Mouse (Mus musculus): ENCODE results near the gene Mob1b. TPM values are rescaled to one million over a fixed set of nuclear protein-coding genes. Genes with fewer than 3 reads are reported as not detected.

Mob1b gene
- polyA plus RNA-seq, 1 experiment, result 4.6 TPM

DNA sequence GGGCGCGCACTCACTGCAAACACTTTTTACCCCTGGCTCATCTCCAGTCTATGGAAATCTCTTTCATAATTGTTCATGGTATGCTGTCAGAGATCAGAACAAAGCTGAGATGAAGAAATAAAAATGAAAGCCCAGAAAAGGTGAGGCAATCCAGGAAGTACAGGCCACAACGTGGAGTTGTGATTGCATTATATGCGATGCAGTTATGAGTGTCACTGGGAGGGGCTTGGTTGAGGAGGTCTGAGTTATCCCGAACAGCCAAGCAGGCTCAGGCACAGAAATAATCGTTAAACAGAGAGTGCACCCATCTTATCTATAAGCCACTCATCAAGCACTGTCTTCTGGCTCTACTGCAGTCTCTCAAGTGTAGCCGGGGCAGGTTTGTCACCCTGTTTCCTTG is 41.7 kb upstream of the Mob1b start:
- no peak overlapping the region for H3K4me3 ChIP-seq
- H3K36me3 ChIP-seq (ENCODE audit: control insufficient read depth, insufficient read depth), result no peaks in the 10 kb centered on the region
- peaks cover 9% of the 10 kb centered on the region for H3K79me2 ChIP-seq (ENCODE audit: control insufficient read depth, insufficient read depth)
- H3K27me3 ChIP-seq (ENCODE audit: control insufficient read depth, insufficient read depth, insufficient read length), result no peaks in the 10 kb centered on the region
- H3ac ChIP-seq (ENCODE audit: control insufficient read depth, insufficient read length), result no peak overlapping the region
- H3K4me2 ChIP-seq (ENCODE audit: low read depth), result no peak overlapping the region
- TF ChIP-seq MYOG (IDR thresholded peaks at IDR 0.05; ENCODE audit: control insufficient read depth in 1 of 3, insufficient read depth in 1 of 3, insufficient read length in 2 of 3, low read depth in 2 of 3) (no peak), USF1 (IDR thresholded peaks at IDR 0.05; ENCODE audit: low read depth) (no peak), MYOD1 (IDR thresholded peaks at IDR 0.05; ENCODE audit: control insufficient read depth in 1 of 3, insufficient read length in 2 of 3, low read depth in 2 of 3) (no peak), POLR2AphosphoS2 (IDR thresholded peaks at IDR 0.05; ENCODE audit: insufficient read length, low read depth) (no peak), MAX (IDR thresholded peaks at IDR 0.05; ENCODE audit: low read depth) (no peak), SRF (IDR thresholded peaks at IDR 0.05; ENCODE audit: control insufficient read depth, insufficient read length, low read depth) (no peak), E2F4 (IDR thresholded peaks at IDR 0.05; ENCODE audit: insufficient read depth) (no peak), TCF12 (IDR thresholded peaks at IDR 0.05; ENCODE audit: insufficient read depth, poor library complexity, severe bottlenecking) (no peak), REST (IDR thresholded peaks at IDR 0.05; ENCODE audit: insufficient read depth, insufficient read length) (no peak), TCF3 (IDR thresholded peaks at IDR 0.05; ENCODE audit: insufficient read length, low read depth) (no peak), CEBPB (IDR thresholded peaks at IDR 0.05; ENCODE audit: insufficient read depth, poor library complexity, severe bottlenecking) (no peak), POLR2A (IDR thresholded peaks at IDR 0.05; ENCODE audit: insufficient read length, low read depth) (no peak)

DNA sequence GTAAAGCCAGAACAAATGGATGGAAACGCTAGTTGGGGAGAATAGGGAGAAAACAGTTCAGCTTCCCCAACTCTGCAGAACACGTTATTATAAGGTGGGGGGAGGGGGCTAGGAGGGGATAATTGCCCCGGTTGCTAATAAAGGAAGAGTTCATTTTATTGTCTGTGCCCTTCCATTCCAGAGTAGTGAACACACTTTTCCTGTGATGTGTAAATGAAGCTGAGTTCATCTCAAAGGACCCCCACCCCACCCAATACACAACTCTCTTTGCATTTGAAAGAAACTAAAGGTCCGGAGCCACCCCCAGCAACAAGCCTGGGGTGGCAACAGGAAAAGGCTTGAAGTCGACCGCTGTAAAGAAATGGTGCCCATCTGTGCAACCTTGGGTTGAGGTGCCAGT is 41.3 kb upstream of the Mob1b start:
- no peak for TF ChIP-seq E2F4 (IDR thresholded peaks at IDR 0.05; ENCODE audit: insufficient read depth)
- no peak for TF ChIP-seq POLR2AphosphoS2 (IDR thresholded peaks at IDR 0.05; ENCODE audit: insufficient read length, low read depth)
- TF ChIP-seq MAX (IDR thresholded peaks at IDR 0.05; ENCODE audit: low read depth), result no peak
- TF ChIP-seq REST (IDR thresholded peaks at IDR 0.05; ENCODE audit: insufficient read depth, insufficient read length), result no peak
- no peak for TF ChIP-seq USF1 (IDR thresholded peaks at IDR 0.05; ENCODE audit: low read depth)
- TF ChIP-seq SRF (IDR thresholded peaks at IDR 0.05; ENCODE audit: control insufficient read depth, insufficient read length, low read depth), result no peak
- no peak for TF ChIP-seq TCF3 (IDR thresholded peaks at IDR 0.05; ENCODE audit: insufficient read length, low read depth)
- TF ChIP-seq MYOD1 (IDR thresholded peaks at IDR 0.05; ENCODE audit: control insufficient read depth in 1 of 3, insufficient read length in 2 of 3, low read depth in 2 of 3), result no peak
- TF ChIP-seq POLR2A (IDR thresholded peaks at IDR 0.05; ENCODE audit: insufficient read length, low read depth), result no peak
- TF ChIP-seq TCF12 (IDR thresholded peaks at IDR 0.05; ENCODE audit: insufficient read depth, poor library complexity, severe bottlenecking), result no peak
- TF ChIP-seq MYOG (IDR thresholded peaks at IDR 0.05; ENCODE audit: control insufficient read depth in 1 of 3, insufficient read depth in 1 of 3, insufficient read length in 2 of 3, low read depth in 2 of 3), result no peak
- TF ChIP-seq CEBPB (IDR thresholded peaks at IDR 0.05; ENCODE audit: insufficient read depth, poor library complexity, severe bottlenecking), result no peak
- H3K4me3 ChIP-seq, result no peak overlapping the region
- peaks cover 9% of the 10 kb centered on the region for H3K79me2 ChIP-seq (ENCODE audit: control insufficient read depth, insufficient read depth)
- H3ac ChIP-seq (ENCODE audit: control insufficient read depth, insufficient read length), result no peak overlapping the region
- H3K36me3 ChIP-seq (ENCODE audit: control insufficient read depth, insufficient read depth), result no peaks in the 10 kb centered on the region
- H3K4me2 ChIP-seq (ENCODE audit: low read depth), result no peak overlapping the region
- H3K27me3 ChIP-seq (ENCODE audit: control insufficient read depth, insufficient read depth, insufficient read length), result no peaks in the 10 kb centered on the region

DNA sequence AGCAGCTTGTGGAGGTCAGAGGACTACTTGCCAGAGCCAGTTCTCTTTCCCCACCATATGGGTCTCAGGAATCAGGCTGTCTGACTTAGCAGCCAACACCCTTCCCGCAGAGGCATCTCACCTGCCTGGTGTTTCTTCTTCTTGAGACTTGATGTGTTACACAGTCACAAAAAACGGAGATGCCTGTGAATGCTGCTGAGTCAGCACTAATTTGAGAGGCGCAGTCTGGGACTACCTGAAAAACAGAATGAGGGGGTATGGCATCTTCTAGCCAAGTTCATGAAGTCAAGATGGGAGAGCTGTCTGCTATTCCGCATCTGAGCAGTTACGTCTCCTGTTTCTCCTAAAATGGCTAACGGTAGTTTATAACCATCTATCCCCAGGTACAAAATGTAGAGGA is 40.1 kb upstream of the Mob1b start:
- H3K4me2 ChIP-seq (ENCODE audit: low read depth), result no peak overlapping the region
- H3K27me3 ChIP-seq (ENCODE audit: control insufficient read depth, insufficient read depth, insufficient read length), result no peaks in the 10 kb centered on the region
- no peak overlapping the region for H3ac ChIP-seq (ENCODE audit: control insufficient read depth, insufficient read length)
- no peaks in the 10 kb centered on the region for H3K36me3 ChIP-seq (ENCODE audit: control insufficient read depth, insufficient read depth)
- no peak for TF ChIP-seq POLR2AphosphoS2 (IDR thresholded peaks at IDR 0.05; ENCODE audit: insufficient read length, low read depth)
- no peak for TF ChIP-seq E2F4 (IDR thresholded peaks at IDR 0.05; ENCODE audit: insufficient read depth)
- no peak for TF ChIP-seq TCF3 (IDR thresholded peaks at IDR 0.05; ENCODE audit: insufficient read length, low read depth)
- no peak for TF ChIP-seq POLR2A (IDR thresholded peaks at IDR 0.05; ENCODE audit: insufficient read length, low read depth)
- TF ChIP-seq REST (IDR thresholded peaks at IDR 0.05; ENCODE audit: insufficient read depth, insufficient read length), result no peak
- no peak for TF ChIP-seq USF1 (IDR thresholded peaks at IDR 0.05; ENCODE audit: low read depth)
- no peak for TF ChIP-seq MYOG (IDR thresholded peaks at IDR 0.05; ENCODE audit: control insufficient read depth in 1 of 3, insufficient read depth in 1 of 3, insufficient read length in 2 of 3, low read depth in 2 of 3)
- TF ChIP-seq TCF12 (IDR thresholded peaks at IDR 0.05; ENCODE audit: insufficient read depth, poor library complexity, severe bottlenecking), result no peak
- no peaks in the 10 kb centered on the region for H3K79me2 ChIP-seq (ENCODE audit: control insufficient read depth, insufficient read depth)
- no peak overlapping the region for H3K4me3 ChIP-seq

DNA sequence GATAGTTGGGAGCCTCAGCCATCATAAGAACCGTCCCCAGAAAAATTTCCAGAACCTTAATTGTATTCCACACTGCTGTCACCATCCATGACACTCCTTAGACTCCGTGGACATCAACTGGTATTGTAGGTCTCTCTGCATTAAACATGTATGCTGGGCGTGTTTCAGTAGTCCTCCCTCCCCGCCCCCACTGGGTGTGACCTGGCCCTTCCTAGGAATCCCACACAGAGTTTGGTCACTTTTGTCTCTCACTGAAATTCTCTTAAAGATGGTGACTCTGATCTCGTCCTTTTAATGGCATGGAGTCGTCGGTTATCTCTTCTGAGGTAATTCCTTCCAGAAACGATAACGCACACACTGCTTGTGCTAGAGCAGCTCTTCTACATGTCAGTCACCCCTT is 36.9 kb upstream of the Mob1b start:
- Histone ChIP-seq H3ac (ENCODE audit: control insufficient read depth, insufficient read length) (no peak overlapping the region), H3K27me3 (ENCODE audit: control insufficient read depth, insufficient read depth, insufficient read length) (no peaks in the 10 kb centered on the region), H3K79me2 (ENCODE audit: control insufficient read depth, insufficient read depth) (no peaks in the 10 kb centered on the region), H3K36me3 (ENCODE audit: control insufficient read depth, insufficient read depth) (no peaks in the 10 kb centered on the region), H3K4me2 (ENCODE audit: low read depth) (no peak overlapping the region), H3K4me3 (no peak overlapping the region)
- TF ChIP-seq USF1 (IDR thresholded peaks at IDR 0.05; ENCODE audit: low read depth) (no peak), REST (IDR thresholded peaks at IDR 0.05; ENCODE audit: insufficient read depth, insufficient read length) (no peak), MYOG (IDR thresholded peaks at IDR 0.05; ENCODE audit: control insufficient read depth in 1 of 3, insufficient read depth in 1 of 3, insufficient read length in 2 of 3, low read depth in 2 of 3) (no peak), E2F4 (IDR thresholded peaks at IDR 0.05; ENCODE audit: insufficient read depth) (no peak), CEBPB (IDR thresholded peaks at IDR 0.05; ENCODE audit: insufficient read depth, poor library complexity, severe bottlenecking) (no peak), SRF (IDR thresholded peaks at IDR 0.05; ENCODE audit: control insufficient read depth, insufficient read length, low read depth) (no peak), TCF12 (IDR thresholded peaks at IDR 0.05; ENCODE audit: insufficient read depth, poor library complexity, severe bottlenecking) (no peak), MAX (IDR thresholded peaks at IDR 0.05; ENCODE audit: low read depth) (no peak), POLR2A (IDR thresholded peaks at IDR 0.05; ENCODE audit: insufficient read length, low read depth) (no peak)

DNA sequence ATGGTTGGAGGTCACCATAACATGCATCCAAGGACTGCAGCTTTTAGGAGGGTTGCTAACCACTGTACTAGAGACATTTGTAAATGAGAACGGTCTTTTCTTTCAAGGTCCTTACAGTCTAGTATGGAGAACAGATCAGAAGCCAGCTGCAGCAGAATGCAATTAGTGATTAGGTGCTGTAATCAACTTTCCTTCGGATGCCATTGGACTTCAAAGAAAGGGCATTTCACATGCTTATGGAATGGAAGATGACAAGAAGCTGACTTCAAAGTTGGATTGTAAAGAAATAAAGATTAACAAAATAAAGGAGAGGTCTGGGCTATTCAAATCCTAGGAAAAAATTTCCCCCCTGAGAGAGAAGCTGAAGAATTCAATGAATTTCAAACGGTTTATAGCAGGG is 36.4 kb upstream of the Mob1b start:
- no peak overlapping the region for H3K4me3 ChIP-seq
- H3K4me2 ChIP-seq (ENCODE audit: low read depth), result no peak overlapping the region
- H3K79me2 ChIP-seq (ENCODE audit: control insufficient read depth, insufficient read depth), result no peaks in the 10 kb centered on the region
- no peaks in the 10 kb centered on the region for H3K36me3 ChIP-seq (ENCODE audit: control insufficient read depth, insufficient read depth)
- H3ac ChIP-seq (ENCODE audit: control insufficient read depth, insufficient read length), result no peak overlapping the region
- no peak for TF ChIP-seq SRF (IDR thresholded peaks at IDR 0.05; ENCODE audit: control insufficient read depth, insufficient read length, low read depth)
- TF ChIP-seq TCF12 (IDR thresholded peaks at IDR 0.05; ENCODE audit: insufficient read depth, poor library complexity, severe bottlenecking), result no peak
- no peak for TF ChIP-seq MAX (IDR thresholded peaks at IDR 0.05; ENCODE audit: low read depth)
- no peak for TF ChIP-seq REST (IDR thresholded peaks at IDR 0.05; ENCODE audit: insufficient read depth, insufficient read length)
- no peak for TF ChIP-seq USF1 (IDR thresholded peaks at IDR 0.05; ENCODE audit: low read depth)
- no peak for TF ChIP-seq CEBPB (IDR thresholded peaks at IDR 0.05; ENCODE audit: insufficient read depth, poor library complexity, severe bottlenecking)
- no peak for TF ChIP-seq MYOD1 (IDR thresholded peaks at IDR 0.05; ENCODE audit: control insufficient read depth in 1 of 3, insufficient read length in 2 of 3, low read depth in 2 of 3)
- TF ChIP-seq MYOG (IDR thresholded peaks at IDR 0.05; ENCODE audit: control insufficient read depth in 1 of 3, insufficient read depth in 1 of 3, insufficient read length in 2 of 3, low read depth in 2 of 3), result no peak
- no peak for TF ChIP-seq POLR2A (IDR thresholded peaks at IDR 0.05; ENCODE audit: insufficient read length, low read depth)
- no peak for TF ChIP-seq E2F4 (IDR thresholded peaks at IDR 0.05; ENCODE audit: insufficient read depth)
- TF ChIP-seq POLR2AphosphoS2 (IDR thresholded peaks at IDR 0.05; ENCODE audit: insufficient read length, low read depth), result no peak
- no peak for TF ChIP-seq TCF3 (IDR thresholded peaks at IDR 0.05; ENCODE audit: insufficient read length, low read depth)
- H3K27me3 ChIP-seq (ENCODE audit: control insufficient read depth, insufficient read depth, insufficient read length), result no peaks in the 10 kb centered on the region

Measured in myocyte (in vitro differentiated cells).